Mouse (Mus musculus) heart, embryonic 11.5 days (tissue): Measurements from ENCODE around the gene Bcl2. TPM values are rescaled to one million over a fixed set of nuclear protein-coding genes. Genes with fewer than 3 reads are reported as not detected.
"Not testable (repeated sequence)": the region's sequence is repeated elsewhere in the genome, so short reads cannot be mapped to it uniquely, and the experiment has no call there.

Experiments used
- ATAC-seq: fragments of 200-750 bp; cut with Nextera tagmentation; replicated peaks from 2 replicates; pipeline ENCODE4 v1.8.0; 2017; ENCODE audit warnings: moderate library complexity; ENCODE audit not compliant: insufficient number of reproducible peaks, low FRiP score, low TSS enrichment
- H3K27ac ChIP-seq: fragments of 300-500 bp; sonication (generic); 2 replicates; pipeline ENCODE4 v1.5.1; 2014; ENCODE audit warnings: mild to moderate bottlenecking, low read depth, low read length
- H3K27me3 ChIP-seq: fragments of 300-500 bp; sonication (generic); 2 replicates; pipeline ENCODE4 v1.6.1; 2014; ENCODE audit warnings: mild to moderate bottlenecking, low read length, mixed read lengths; ENCODE audit not compliant: control insufficient read depth, insufficient read depth
- H3K36me3 ChIP-seq: fragments of 300-500 bp; sonication (generic); 2 replicates; pipeline ENCODE4 v1.6.1; 2014; ENCODE audit warnings: mild to moderate bottlenecking, low read length, moderate library complexity, mixed read lengths; ENCODE audit not compliant: control insufficient read depth, insufficient read depth
- H3K4me1 ChIP-seq: fragments of 300-500 bp; sonication (generic); 2 replicates; pipeline ENCODE4 v1.6.1; 2014; ENCODE audit warnings: low read length; ENCODE audit not compliant: control insufficient read depth, insufficient read depth
- H3K4me2 ChIP-seq: fragments of 300-500 bp; sonication (generic); 2 replicates; pipeline ENCODE4 v1.6.1; 2014; ENCODE audit warnings: mild to moderate bottlenecking, moderate library complexity
- H3K4me3 ChIP-seq: fragments of 300-500 bp; sonication (generic); 2 replicates; pipeline ENCODE4 v1.5.1; 2014; ENCODE audit warnings: low read depth, low read length
- H3K9ac ChIP-seq: fragments of 300-500 bp; sonication (generic); 2 replicates; pipeline ENCODE4 v1.6.1; 2014; ENCODE audit warnings: mild to moderate bottlenecking, low read depth, low read length, moderate library complexity
- H3K9me3 ChIP-seq: fragments of 300-500 bp; sonication (generic); replicated peaks from 2 replicates; pipeline ENCODE4 v1.6.1; 2016; ENCODE audit warnings: low read length; ENCODE audit not compliant: control insufficient read depth
- WGBS: fragments of 180-500 bp; shearing (Covaris S2); extraction: QIAGEN DNeasy Blood & Tissue Kit; methylation state at CpG from one replicate; pipeline ENCODE4 v1.1.7; 2014; ENCODE audit not compliant: insufficient replicate concordance; 5-methylcytosine and 5-hydroxymethylcytosine counted together
- polyA plus RNA-seq: library from polyadenylated mRNA; unstranded; fragments of >200 nt; fragmentation: Nextera tagmentation; extraction: Ambion mirVana; gene quantifications from 2 replicates; pipeline ENCODE4 v1.2.1, GENCODE M21; 2014

The Bcl2 gene
- polyA plus RNA-seq, 1 experiment from 2014 or later, result 7.3 TPM

GRCm38 (mm10) chr1:106748555-106749315 lies 34.7 kb upstream of the Bcl2 start:
- ATAC-seq, result no peak
- H3K36me3 ChIP-seq, result no peaks in the 10 kb centered on the region; the same call in 1 of the 2 replicates
- H3K9ac ChIP-seq, result no peak overlapping the region

GRCm38 (mm10) chr1:106742980-106743379 lies 28.9 kb upstream of the Bcl2 start:
- Histone ChIP-seq H3K9ac (no peak overlapping the region), H3K9me3 (no peaks in the 10 kb centered on the region), H3K27me3 (no peaks in the 10 kb centered on the region), H3K27ac (no peak overlapping the region), H3K36me3 (peaks cover 2% of the 10 kb centered on the region; the same call in 1 of the 2 replicates), H3K4me3 (no peak overlapping the region), H3K4me2 (no peak overlapping the region), H3K4me1 (no peaks in the 10 kb centered on the region)
- no peak for ATAC-seq
- WGBS, result 88% methylated on average over 6 of the region's 6 CpGs

More at GRCm38 (mm10) chr1:106748555-106749315, 34.7 kb upstream of the Bcl2 start:
- no peak overlapping the region for H3K4me3 ChIP-seq
- H3K4me1 ChIP-seq, result no peaks in the 10 kb centered on the region
- H3K9me3 ChIP-seq, result no peaks in the 10 kb centered on the region
- 83% methylated on average over 6 of the region's 6 CpGs for WGBS
- H3K27me3 ChIP-seq, result no peaks in the 10 kb centered on the region
- H3K4me2 ChIP-seq, result no peak overlapping the region
- H3K27ac ChIP-seq, result no peak overlapping the region

GRCm38 (mm10) chr1:106740735-106741134 lies 26.7 kb upstream of the Bcl2 start:
- no peak overlapping the region for H3K27ac ChIP-seq
- 88% methylated on average over 4 of the region's 4 CpGs for WGBS
- no peak overlapping the region for H3K9ac ChIP-seq
- no peak for ATAC-seq
- no peaks in the 10 kb centered on the region for H3K27me3 ChIP-seq
- peaks cover 2% of the 10 kb centered on the region; the same call in 1 of the 2 replicates for H3K36me3 ChIP-seq
- H3K4me1 ChIP-seq, result no peaks in the 10 kb centered on the region
- H3K4me3 ChIP-seq, result no peak overlapping the region
- no peak overlapping the region for H3K4me2 ChIP-seq
- H3K9me3 ChIP-seq, result no peaks in the 10 kb centered on the region

- Histone ChIP-seq H3K9me3 (no peaks in the 10 kb centered on the region), H3K4me3 (no peak overlapping the region), H3K4me1 (no peaks in the 10 kb centered on the region), H3K4me2 (no peak overlapping the region), H3K36me3 (peaks cover 2% of the 10 kb centered on the region; the same call in 1 of the 2 replicates), H3K9ac (no peak overlapping the region), H3K27me3 (no peaks in the 10 kb centered on the region), H3K27ac (no peak overlapping the region)
- no peak for ATAC-seq
- 91% methylated on average over 5 of the region's 5 CpGs for WGBS
Observed at GRCm38 (mm10) chr1:106739810-106740209, 25.7 kb upstream of the Bcl2 start.

GRCm38 (mm10) chr1:106738092-106738491 lies 24.0 kb upstream of the Bcl2 start:
- Histone ChIP-seq H3K27ac (no peak overlapping the region), H3K27me3 (no peaks in the 10 kb centered on the region), H3K9ac (no peak overlapping the region), H3K36me3 (peaks cover 4% of the 10 kb centered on the region; the same call in 1 of the 2 replicates), H3K9me3 (no peaks in the 10 kb centered on the region), H3K4me2 (no peak overlapping the region), H3K4me1 (no peaks in the 10 kb centered on the region), H3K4me3 (no peak overlapping the region)
- 82% methylated on average over 3 of the region's 3 CpGs for WGBS
- no peak for ATAC-seq

- Histone ChIP-seq H3K36me3 (peaks cover 4% of the 10 kb centered on the region; the same call in 1 of the 2 replicates), H3K9me3 (no peaks in the 10 kb centered on the region), H3K4me1 (no peaks in the 10 kb centered on the region), H3K4me3 (no peak overlapping the region), H3K27ac (no peak overlapping the region), H3K4me2 (no peak overlapping the region), H3K9ac (no peak overlapping the region), H3K27me3 (no peaks in the 10 kb centered on the region)
- ATAC-seq, result no peak
- WGBS, result 92% methylated on average over 8 of the region's 8 CpGs
Observed at GRCm38 (mm10) chr1:106736211-106736610, 22.1 kb upstream of the Bcl2 start.

GRCm38 (mm10) chr1:106735586-106735985 lies 21.5 kb upstream of the Bcl2 start:
- Histone ChIP-seq H3K27me3 (no peaks in the 10 kb centered on the region), H3K4me1 (no peaks in the 10 kb centered on the region), H3K27ac (no peak overlapping the region), H3K4me2 (no peak overlapping the region), H3K4me3 (no peak overlapping the region), H3K36me3 (peaks cover 4% of the 10 kb centered on the region; the same call in 1 of the 2 replicates), H3K9me3 (no peaks in the 10 kb centered on the region), H3K9ac (no peak overlapping the region)
- WGBS, result 57% methylated on average over 2 of the region's 2 CpGs
- no peak for ATAC-seq

GRCm38 (mm10) chr1:106722061-106722460 lies 8.0 kb upstream of the Bcl2 start:
- Histone ChIP-seq H3K4me1 (no peaks in the 10 kb centered on the region), H3K4me3 (no peak overlapping the region), H3K4me2 (no peak overlapping the region), H3K27me3 (no peaks in the 10 kb centered on the region), H3K9me3 (no peaks in the 10 kb centered on the region), H3K27ac (no peak overlapping the region), H3K9ac (no peak overlapping the region), H3K36me3 (no peaks in the 10 kb centered on the region; the same call in 1 of the 2 replicates)
- 37% methylated on average over 5 of the region's 5 CpGs for WGBS
- ATAC-seq, result no peak

GRCm38 (mm10) chr1:106717736-106718135 lies 3.7 kb upstream of the Bcl2 start:
- not testable (repeated sequence) for H3K9me3 ChIP-seq, H3K4me1 ChIP-seq, H3K36me3 ChIP-seq, H3K4me3 ChIP-seq, H3K27me3 ChIP-seq, ATAC-seq, H3K9ac ChIP-seq, H3K27ac ChIP-seq, H3K4me2 ChIP-seq
- WGBS, result 67% methylated on average over 7 of the region's 7 CpGs
